Mouse (Mus musculus) testis, adult 2 months (tissue): ENCODE data around the gene Tmem189.

ENCODE experiments used
- CTCF ChIP-seq: fragments of 200-500 bp; IDR thresholded peaks from 2 replicates; pipeline ENCODE4 v1.5.1; 2012; ENCODE audit warnings: low read depth, mild to moderate bottlenecking, inconsistent platforms, low read length, moderate library complexity; ENCODE audit not compliant: control insufficient read depth, insufficient read depth, insufficient replicate concordance
- POLR2A ChIP-seq: fragments of 200-500 bp; IDR thresholded peaks from 2 replicates; pipeline ENCODE4 v1.6.1; 2012; ENCODE audit warnings: low read depth, mild to moderate bottlenecking, inconsistent platforms, low read length, moderate library complexity; ENCODE audit not compliant: control insufficient read depth

- no peak for TF ChIP-seq CTCF
- no peak for TF ChIP-seq POLR2A
These were observed 5.9 kb upstream of the Tmem189 start for GRCm38 (mm10) chr2:167695491-167695890.
